Mouse (Mus musculus): ENCODE data around the gene Olfr1118.
"Not testable (repeated sequence)": the region's sequence is repeated elsewhere in the genome, so short reads cannot be mapped to it uniquely, and the experiment has no call there.

Olfr1118 gene

GRCm38 (mm10) chr2:87307281-87307680 lies at the start of gene Olfr1118:
Olfr1118 (plus strand) TSS chr2:87307581.
- DNase-seq, result no peak

GRCm38 (mm10) chr2:87267234-87267633 lies 40.1 kb upstream of the Olfr1118 start, which contains the start of gene Olfr1116:
Olfr1116 (plus strand) TSS chr2:87267534.
- DNase-seq, result no peak

DNA sequence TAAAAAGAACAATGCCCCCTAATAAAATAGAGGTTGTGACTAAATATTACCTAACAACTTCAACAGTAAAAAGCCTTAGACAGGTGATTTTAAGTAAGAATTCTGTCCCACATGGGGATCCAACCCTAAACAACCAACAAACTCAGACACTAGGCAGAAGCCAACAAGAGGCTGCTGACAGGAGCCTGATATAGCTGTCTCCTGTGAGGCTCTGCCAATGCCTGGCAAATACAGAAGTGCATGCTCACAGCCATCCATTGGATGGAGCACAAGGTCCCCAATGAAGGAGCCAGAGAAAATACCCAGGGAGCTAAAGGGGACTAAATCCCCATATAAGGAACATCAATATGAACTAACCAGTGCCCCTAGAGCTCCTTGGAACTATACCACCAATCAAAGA lies 13.4 kb upstream of the Olfr1118 start:
- DNase-seq, result not testable (repeated sequence)

- DNase-seq, result no peak
Observed at GRCm38 (mm10) chr2:87354515-87354914, 47.1 kb downstream of the Olfr1118 start, which contains the start of gene Olfr1120. Olfr1120 (plus strand) TSS chr2:87354815.

DNA sequence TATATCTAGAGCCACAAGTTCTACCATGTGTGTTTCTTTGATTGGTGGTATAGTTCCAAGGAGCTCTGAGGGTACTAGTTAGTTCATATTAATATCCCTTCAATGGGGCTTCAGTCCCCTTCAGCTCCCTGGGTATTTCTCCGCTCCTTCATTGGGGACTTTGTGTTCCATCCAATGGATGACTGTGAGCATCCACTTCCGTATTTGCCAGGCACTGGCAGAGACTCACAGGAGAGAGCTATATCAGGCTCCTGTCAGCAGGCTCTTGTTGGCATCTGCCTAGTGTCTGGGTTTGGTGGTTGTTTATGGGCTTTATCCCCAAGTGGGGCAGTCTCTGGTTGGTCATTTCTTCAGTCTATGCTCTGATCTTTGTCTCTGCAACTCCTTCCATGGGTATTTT lies 52.7 kb downstream of the Olfr1118 start:
- not testable (repeated sequence) for DNase-seq

All from right cerebral cortex, postnatal 14 days (tissue).